Mouse (Mus musculus): ENCODE measurements around the gene Creb3l4. TPM values are rescaled to one million over a fixed set of nuclear protein-coding genes. Genes with fewer than 3 reads are reported as not detected.

Creb3l4 gene
- polyA plus RNA-seq, 1 experiment from 2014 or later: 2.2 TPM

- 86% methylated on average over 4 of the region's 4 CpGs for WGBS
- H3K4me2 ChIP-seq: no peak overlapping the region
- ATAC-seq (replicated peaks; ENCODE audit: insufficient number of reproducible peaks, insufficient read depth, low FRiP score, low read depth): no peak
These were observed 20.9 kb downstream of the Creb3l4 start for GRCm38 (mm10) chr3:90222455-90222854.

GRCm38 (mm10) chr3:90221123-90221522 is 22.2 kb downstream of the Creb3l4 start:
- peak overlapping the region; percentile 87 for H3K27ac ChIP-seq
- peak overlapping the region; percentile 82 for H3K4me2 ChIP-seq
- peaks cover 27% of the 10 kb centered on the region for H3K4me1 ChIP-seq (replicated peaks)
- WGBS: 12% methylated on average over 5 of the region's 5 CpGs
- no peaks in the 10 kb centered on the region for H3K27me3 ChIP-seq
- H3K9ac ChIP-seq: peak overlapping the region; percentile 76
- H3K9me3 ChIP-seq (replicated peaks): no peaks in the 10 kb centered on the region
- H3K4me3 ChIP-seq: peak overlapping the region; percentile 68
- H3K36me3 ChIP-seq: peaks cover 19% of the 10 kb centered on the region
- 0 out of 2 replicates have a peak, but pooled peaks have one; percentile 1 for ATAC-seq (replicated peaks; ENCODE audit: insufficient number of reproducible peaks, insufficient read depth, low FRiP score, low read depth)

More at GRCm38 (mm10) chr3:90222455-90222854, 20.9 kb downstream of the Creb3l4 start:
- no peak overlapping the region for H3K27ac ChIP-seq
- peaks cover 19% of the 10 kb centered on the region for H3K36me3 ChIP-seq
- H3K4me1 ChIP-seq (replicated peaks): peaks cover 27% of the 10 kb centered on the region
- no peaks in the 10 kb centered on the region for H3K9me3 ChIP-seq (replicated peaks)
- no peaks in the 10 kb centered on the region for H3K27me3 ChIP-seq
- no peak overlapping the region for H3K4me3 ChIP-seq
- H3K9ac ChIP-seq: no peak overlapping the region

GRCm38 (mm10) chr3:90220531-90220951 is 22.8 kb downstream of the Creb3l4 start:
- 0% methylated on average over 19 of the region's 20 CpGs for WGBS
- Histone ChIP-seq H3K4me3 (peak overlapping the region; percentile 68), H3K27ac (peak overlapping the region; percentile 87), H3K9me3 (replicated peaks) (no peaks in the 10 kb centered on the region), H3K4me1 (replicated peaks) (peaks cover 27% of the 10 kb centered on the region), H3K36me3 (peaks cover 14% of the 10 kb centered on the region), H3K4me2 (peak overlapping the region; percentile 82), H3K9ac (peak overlapping the region; percentile 76), H3K27me3 (no peaks in the 10 kb centered on the region)
- ATAC-seq (replicated peaks; ENCODE audit: insufficient number of reproducible peaks, insufficient read depth, low FRiP score, low read depth): peak; percentile 80

GRCm38 (mm10) chr3:90220088-90220487 is 23.2 kb downstream of the Creb3l4 start:
- Histone ChIP-seq H3K4me3 (peak overlapping the region; percentile 68), H3K27ac (peak overlapping the region; percentile 87), H3K4me1 (replicated peaks) (peaks cover 27% of the 10 kb centered on the region), H3K4me2 (peak overlapping the region; percentile 82), H3K36me3 (peaks cover 11% of the 10 kb centered on the region), H3K9me3 (replicated peaks) (no peaks in the 10 kb centered on the region), H3K27me3 (no peaks in the 10 kb centered on the region), H3K9ac (peak overlapping the region; percentile 76)
- no peak for ATAC-seq (replicated peaks; ENCODE audit: insufficient number of reproducible peaks, insufficient read depth, low FRiP score, low read depth)
- WGBS: 18% methylated on average over 6 of the region's 6 CpGs

- no peak overlapping the region for H3K4me3 ChIP-seq
- H3K36me3 ChIP-seq: peaks cover 17% of the 10 kb centered on the region
- no peak overlapping the region for H3K9ac ChIP-seq
- ATAC-seq (replicated peaks; ENCODE audit: insufficient number of reproducible peaks, insufficient read depth, low FRiP score, low read depth): no peak
- no peaks in the 10 kb centered on the region for H3K27me3 ChIP-seq
- peaks cover 29% of the 10 kb centered on the region for H3K4me1 ChIP-seq (replicated peaks)
- no peak overlapping the region for H3K4me2 ChIP-seq
- 43% methylated on average over 1 of the region's 1 CpGs for WGBS
- H3K9me3 ChIP-seq (replicated peaks): no peaks in the 10 kb centered on the region
- H3K27ac ChIP-seq: no peak overlapping the region
These were observed 27.4 kb downstream of the Creb3l4 start for GRCm38 (mm10) chr3:90215825-90216380.

- Histone ChIP-seq H3K4me1 (replicated peaks) (peaks cover 27% of the 10 kb centered on the region), H3K9me3 (replicated peaks) (no peaks in the 10 kb centered on the region), H3K27me3 (no peaks in the 10 kb centered on the region), H3K4me2 (peak overlapping the region; percentile 93), H3K36me3 (peaks cover 32% of the 10 kb centered on the region), H3K4me3 (peak overlapping the region; percentile 94), H3K9ac (peak overlapping the region; percentile 89; the same call in 1 of the 2 replicates), H3K27ac (peak overlapping the region; percentile 91)
- ATAC-seq (replicated peaks; ENCODE audit: insufficient number of reproducible peaks, insufficient read depth, low FRiP score, low read depth): no peak
- 13% methylated on average over 12 of the region's 12 CpGs for WGBS
These were observed 29.2 kb downstream of the Creb3l4 start for GRCm38 (mm10) chr3:90213956-90214684.

- H3K9ac ChIP-seq: peak within 1 kb of the TSS; percentile 89
- H3K4me1 ChIP-seq (replicated peaks): peaks cover 33% of the 10 kb centered on the region
- H3K36me3 ChIP-seq: peaks cover 39% of the 10 kb centered on the region
- ATAC-seq (replicated peaks; ENCODE audit: insufficient number of reproducible peaks, insufficient read depth, low FRiP score, low read depth): peak; percentile 93
- under 1% methylated on average over 42 of the region's 42 CpGs for WGBS
- H3K4me2 ChIP-seq: peak within 1 kb of the TSS; percentile 93
- H3K27ac ChIP-seq: peak within 1 kb of the TSS; percentile 91
- H3K9me3 ChIP-seq (replicated peaks): no peaks in the 10 kb centered on the region
- no peaks in the 10 kb centered on the region for H3K27me3 ChIP-seq
- H3K4me3 ChIP-seq: peak within 1 kb of the TSS; percentile 94
These were observed 29.9 kb downstream of the Creb3l4 start, which contains the start of the genes Rps27 and Rab13 for GRCm38 (mm10) chr3:90213377-90213866. Gene Rps27 (minus strand): TSS chr3:90213651. Gene Rab13 (plus strand): TSS chr3:90213695.

- Histone ChIP-seq H3K4me3 (peak overlapping the region; percentile 94), H3K9me3 (replicated peaks) (no peaks in the 10 kb centered on the region), H3K27me3 (no peaks in the 10 kb centered on the region), H3K4me1 (replicated peaks) (peaks cover 33% of the 10 kb centered on the region), H3K36me3 (peaks cover 40% of the 10 kb centered on the region), H3K27ac (peak overlapping the region; percentile 91), H3K9ac (peak overlapping the region; percentile 89), H3K4me2 (peak overlapping the region; percentile 93)
- WGBS: 7% methylated on average over 5 of the region's 5 CpGs
- ATAC-seq (replicated peaks; ENCODE audit: insufficient number of reproducible peaks, insufficient read depth, low FRiP score, low read depth): no peak
These were observed 30.6 kb downstream of the Creb3l4 start for GRCm38 (mm10) chr3:90212723-90213122.

GRCm38 (mm10) chr3:90211475-90212398 is 31.6 kb downstream of the Creb3l4 start:
- peak overlapping the region; percentile 94 for H3K4me3 ChIP-seq
- H3K36me3 ChIP-seq: peaks cover 40% of the 10 kb centered on the region
- ATAC-seq (replicated peaks; ENCODE audit: insufficient number of reproducible peaks, insufficient read depth, low FRiP score, low read depth): no peak
- H3K27me3 ChIP-seq: no peaks in the 10 kb centered on the region
- no peaks in the 10 kb centered on the region for H3K9me3 ChIP-seq (replicated peaks)
- peak overlapping the region; percentile 11; the same call in 1 of the 2 replicates for H3K27ac ChIP-seq
- peak overlapping the region; percentile 93 for H3K4me2 ChIP-seq
- H3K4me1 ChIP-seq (replicated peaks): peaks cover 33% of the 10 kb centered on the region
- 62% methylated on average over 13 of the region's 13 CpGs for WGBS
- peak overlapping the region; percentile 46 for H3K9ac ChIP-seq

- H3K36me3 ChIP-seq: peaks cover 40% of the 10 kb centered on the region
- no peaks in the 10 kb centered on the region for H3K27me3 ChIP-seq
- peaks cover 33% of the 10 kb centered on the region for H3K4me1 ChIP-seq (replicated peaks)
- no peaks in the 10 kb centered on the region for H3K9me3 ChIP-seq (replicated peaks)
- H3K4me2 ChIP-seq: no peak overlapping the region
- no peak for ATAC-seq (replicated peaks; ENCODE audit: insufficient number of reproducible peaks, insufficient read depth, low FRiP score, low read depth)
- no peak overlapping the region for H3K4me3 ChIP-seq
- no peak overlapping the region for H3K27ac ChIP-seq
- 89% methylated on average over 5 of the region's 5 CpGs for WGBS
- no peak overlapping the region for H3K9ac ChIP-seq
These were observed 33.3 kb downstream of the Creb3l4 start for GRCm38 (mm10) chr3:90209908-90210566.

Measured in heart, embryonic 15.5 days (tissue).